Mouse (Mus musculus): ENCODE measurements around the gene Sdf4.

GRCm38 (mm10) chr4:156031255-156031592 lies 38.6 kb downstream of the Sdf4 start:
- TF ChIP-seq EP300 (IDR thresholded peaks at IDR 0.05; ENCODE audit: insufficient read depth, low read depth, low read length) (no peak), POLR2A (IDR thresholded peaks at IDR 0.05; ENCODE audit: insufficient read depth, low read depth, low read length) (no peak)

All from heart, adult 2 months (tissue).